10 mouse cellular contexts compared by ENCODE assay signal in genomic region chr9:25570436-25570835, GRCm38 (mm10).
DNase-seq lines count a peak whose midpoint lies in the region; ATAC-seq lines count a peak whose summit lies in the region.
"Had no signal": no experiment of that assay in that cellular context is flagged by ENCODE, and none has a peak within 500 bp of the region (broad histone marks: within the 10 kb centered on the region; RNA-seq: fewer than 3 reads in every experiment).

No protein-coding gene starts in this region.

- H3K4me1 ChIP-seq in limb, embryonic 10.5 days: peaks cover 59% of the 10 kb centered on the region

- H3K27ac ChIP-seq in limb, embryonic 10.5 days: peak overlapping the region; percentile 82; the same call in 1 of the 2 replicates

- intact Hi-C loops in left cerebral cortex, postnatal 14 days (cut with DNase I): no loop called here

- no peaks in the 10 kb centered on the region for H3K36me3 ChIP-seq in limb, embryonic 10.5 days
- H3K36me3 ChIP-seq: neural tube, embryonic 15.5 days had no signal

- H3K9me3 ChIP-seq in limb, embryonic 10.5 days (replicated peaks): no peaks in the 10 kb centered on the region
- H3K9me3 ChIP-seq: neural tube, embryonic 15.5 days had no signal

- DNase-seq in adrenal gland, postnatal 10 days: peak; percentile 32
- DNase-seq in adrenal gland, postnatal 25 days: no peak
- peak; percentile 28 to 62 for DNase-seq in left cerebral cortex, postnatal 14 days (ENCODE audit: low spot score in 2 of 2)
- no peak for DNase-seq in left cerebral cortex, adult 11 months (ENCODE audit: low spot score)
- no peak for DNase-seq in limb, embryonic 10.5 days (ENCODE audit: low spot score)
- DNase-seq in kidney, postnatal 25 days: no peak
- no peak for DNase-seq in retina, embryonic 14.5 days (ENCODE audit: low spot score)
- DNase-seq: gastrocnemius, postnatal 36 days had no signal

- 82% methylated on average over 9 of the region's 9 CpGs for WGBS in limb, embryonic 10.5 days

- ATAC-seq in megakaryocyte progenitor cell, adult 5-6 weeks (replicated peaks; ENCODE audit: poor library complexity): peak; percentile 88

- H3K27me3 ChIP-seq in limb, embryonic 10.5 days (ENCODE audit: low read depth, poor library complexity, severe bottlenecking): no peaks in the 10 kb centered on the region
- H3K27me3 ChIP-seq: neural tube, embryonic 15.5 days had no signal

- H3K4me3 ChIP-seq in limb, embryonic 10.5 days: no peak overlapping the region
- H3K4me3 ChIP-seq: neural tube, embryonic 15.5 days had no signal

Comparison
In these comparisons a context has a peak if more than half of its experiments do, and no peak if none do; other contexts are left out.
1. DNase-seq: peak in adrenal gland, postnatal 10 days (single experiment) and left cerebral cortex, postnatal 14 days (2 of 2); none in adrenal gland, postnatal 25 days (single experiment), left cerebral cortex, adult 11 months (single experiment), limb, embryonic 10.5 days (single experiment), kidney, postnatal 25 days (0 of 2) and retina, embryonic 14.5 days (single experiment).